Mouse (Mus musculus): ENCODE data around the gene Gm20388. TPM values are rescaled to one million over a fixed set of nuclear protein-coding genes. Genes with fewer than 3 reads are reported as not detected.
A peak's percentile ranks its signal among the peaks of the same experiment; 100 is the strongest.

The Gm20388 gene
- polyA plus RNA-seq, 1 experiment from 2014 or later: not detected

DNA sequence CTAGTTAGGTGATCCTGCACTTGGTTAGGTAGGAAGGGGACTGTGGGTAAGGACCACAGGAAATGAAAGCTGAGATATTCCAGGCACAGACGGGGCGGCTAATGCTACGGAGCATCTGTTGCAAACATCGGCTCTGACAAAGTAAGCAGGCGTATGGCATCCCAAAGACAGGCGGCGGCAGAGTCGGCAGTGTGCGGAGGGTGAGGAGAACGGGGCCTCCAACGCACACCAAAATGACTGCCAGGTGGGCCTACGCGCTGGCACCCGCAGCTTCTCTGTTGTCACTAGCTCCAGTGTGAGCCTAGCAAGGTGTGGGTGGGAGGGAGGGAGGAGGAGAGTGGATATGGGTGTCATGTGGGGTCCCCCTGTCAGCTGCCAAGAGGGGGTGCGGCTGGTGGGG is 2730.8 kb downstream of the Gm20388 start:
- no peak overlapping the region for H3K27ac ChIP-seq
- peaks cover 69% of the 10 kb centered on the region for H3K36me3 ChIP-seq (replicated peaks; ENCODE audit: control insufficient read depth, insufficient read depth)
- H3K9me3 ChIP-seq (ENCODE audit: control insufficient read depth, low read length): no peaks in the 10 kb centered on the region
- no peak overlapping the region for H3K4me3 ChIP-seq (replicated peaks; ENCODE audit: low read length)
- H3K4me1 ChIP-seq (replicated peaks; ENCODE audit: control insufficient read depth, insufficient read depth, low read length): peaks cover 6% of the 10 kb centered on the region; the same call in 1 of the 2 replicates
- no peak overlapping the region for H3K4me2 ChIP-seq (replicated peaks)
- no peaks in the 10 kb centered on the region for H3K27me3 ChIP-seq (ENCODE audit: control insufficient read depth, insufficient read depth, low read length)
- DNase-seq (ENCODE audit: low spot score): no peak
- no peak overlapping the region for H3K9ac ChIP-seq
- WGBS: 83% methylated on average over 15 of the region's 15 CpGs
- ATAC-seq (ENCODE audit: low FRiP score): no peak

DNA sequence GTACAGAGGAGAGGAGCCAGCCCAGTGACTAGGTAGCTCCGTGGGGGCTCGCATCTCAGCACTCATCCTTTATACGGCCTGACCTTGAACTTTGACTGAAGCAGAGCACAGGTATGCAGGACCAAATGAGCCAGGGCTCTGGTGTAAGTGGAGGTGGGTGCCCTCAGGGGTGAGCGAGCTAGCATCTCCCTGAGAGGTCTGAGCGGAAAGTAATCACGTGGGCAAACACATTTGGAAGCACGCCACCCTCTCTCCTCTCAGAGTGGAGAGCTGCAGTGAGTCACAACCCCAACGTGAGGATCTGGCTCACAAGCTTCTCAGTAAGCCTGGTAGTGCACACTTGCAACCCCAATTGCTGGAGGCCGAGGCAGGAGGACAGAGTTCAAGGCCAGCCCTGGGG is 2731.4 kb downstream of the Gm20388 start:
- DNase-seq (ENCODE audit: low spot score) (no peak), ATAC-seq (ENCODE audit: low FRiP score) (no peak)
- no peak overlapping the region for H3K4me3 ChIP-seq (replicated peaks; ENCODE audit: low read length)
- H3K4me2 ChIP-seq (replicated peaks): no peak overlapping the region
- H3K27ac ChIP-seq: no peak overlapping the region
- no peak overlapping the region for H3K9ac ChIP-seq
- no peaks in the 10 kb centered on the region for H3K27me3 ChIP-seq (ENCODE audit: control insufficient read depth, insufficient read depth, low read length)
- 76% methylated on average over 9 of the region's 9 CpGs for WGBS
- H3K36me3 ChIP-seq (replicated peaks; ENCODE audit: control insufficient read depth, insufficient read depth): peaks cover 70% of the 10 kb centered on the region
- H3K9me3 ChIP-seq (ENCODE audit: control insufficient read depth, low read length): no peaks in the 10 kb centered on the region
- H3K4me1 ChIP-seq (replicated peaks; ENCODE audit: control insufficient read depth, insufficient read depth, low read length): peaks cover 6% of the 10 kb centered on the region; the same call in 1 of the 2 replicates

DNA sequence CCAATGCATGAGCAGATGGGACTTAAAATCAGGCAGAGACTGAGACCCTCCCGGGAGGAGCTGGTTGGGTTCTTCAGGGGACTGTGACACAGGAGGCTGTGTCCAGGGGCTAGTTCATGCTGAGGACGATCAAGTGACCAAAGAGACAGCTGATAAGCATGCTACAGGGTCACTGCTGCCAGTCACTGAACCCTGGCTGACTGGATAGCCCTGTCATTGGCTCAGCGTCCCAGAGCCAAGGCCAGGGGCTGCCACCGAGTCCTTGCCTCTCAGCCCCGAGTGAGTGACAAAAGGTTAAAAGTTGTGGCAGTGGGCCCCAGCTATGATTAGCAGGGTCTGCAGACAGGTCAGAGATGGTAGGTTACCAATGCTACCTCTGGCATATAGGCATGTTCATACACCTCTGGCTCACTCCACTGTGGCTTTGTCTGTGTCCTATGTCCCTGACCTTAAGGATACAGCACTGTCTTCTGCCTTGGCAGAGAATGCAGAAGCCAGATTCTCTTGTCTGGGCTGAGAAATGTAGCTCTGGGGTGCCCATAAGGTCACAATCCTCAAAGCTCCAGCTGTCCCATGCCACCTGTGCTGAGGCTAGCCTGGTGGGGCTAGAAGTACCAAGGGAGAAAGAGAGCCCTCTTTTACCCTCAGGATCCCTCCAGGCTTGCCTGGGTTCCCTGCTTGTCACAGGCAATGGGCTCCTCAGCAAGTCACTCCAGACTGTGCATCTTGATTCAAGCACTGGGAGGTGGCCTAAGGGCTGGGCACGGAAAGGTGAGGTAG is 2733.7 kb downstream of the Gm20388 start:
- Histone ChIP-seq H3K4me1 (replicated peaks; ENCODE audit: control insufficient read depth, insufficient read depth, low read length) (no peaks in the 10 kb centered on the region; the same call in 1 of the 2 replicates), H3K36me3 (replicated peaks; ENCODE audit: control insufficient read depth, insufficient read depth) (peaks cover 74% of the 10 kb centered on the region), H3K4me2 (replicated peaks) (no peak overlapping the region), H3K27ac (no peak overlapping the region), H3K4me3 (replicated peaks; ENCODE audit: low read length) (no peak overlapping the region), H3K9ac (no peak overlapping the region), H3K27me3 (ENCODE audit: control insufficient read depth, insufficient read depth, low read length) (no peaks in the 10 kb centered on the region), H3K9me3 (ENCODE audit: control insufficient read depth, low read length) (no peaks in the 10 kb centered on the region)
- 74% methylated on average over 6 of the region's 6 CpGs for WGBS
- ATAC-seq (ENCODE audit: low FRiP score) (no peak), DNase-seq (ENCODE audit: low spot score) (no peak)

DNA sequence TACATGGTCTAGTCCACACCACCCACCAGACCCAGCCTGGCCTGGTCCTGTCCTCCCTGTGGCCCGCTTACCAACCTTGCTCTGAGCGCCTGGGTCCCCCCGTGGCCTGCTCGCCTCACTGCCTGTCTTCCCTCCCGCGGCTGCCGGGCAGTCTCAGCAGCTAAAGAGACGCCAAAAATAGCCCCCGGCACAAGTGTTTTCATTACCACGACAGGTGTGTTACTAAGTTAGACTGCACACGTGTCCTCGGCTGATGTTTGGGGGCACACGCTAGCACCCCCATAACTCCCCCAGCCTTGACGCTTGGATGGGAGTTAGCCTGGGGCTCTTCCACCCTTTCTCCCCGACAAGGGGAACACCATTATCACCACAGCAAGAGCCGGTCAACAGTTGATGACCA is 2735.7 kb downstream of the Gm20388 start:
- H3K4me2 ChIP-seq (replicated peaks): no peak overlapping the region
- H3K27me3 ChIP-seq (ENCODE audit: control insufficient read depth, insufficient read depth, low read length): no peaks in the 10 kb centered on the region
- 0 out of 2 replicates have a peak, but pooled peaks cover 5% of the 10 kb centered on the region for H3K4me1 ChIP-seq (replicated peaks; ENCODE audit: control insufficient read depth, insufficient read depth, low read length)
- no peak overlapping the region for H3K4me3 ChIP-seq (replicated peaks; ENCODE audit: low read length)
- H3K27ac ChIP-seq: no peak overlapping the region
- no peak overlapping the region for H3K9ac ChIP-seq
- peaks cover 68% of the 10 kb centered on the region for H3K36me3 ChIP-seq (replicated peaks; ENCODE audit: control insufficient read depth, insufficient read depth)
- ATAC-seq (ENCODE audit: low FRiP score): no peak
- no peaks in the 10 kb centered on the region for H3K9me3 ChIP-seq (ENCODE audit: control insufficient read depth, low read length)
- no peak for DNase-seq (ENCODE audit: low spot score)
- WGBS: 91% methylated on average over 16 of the region's 16 CpGs

DNA sequence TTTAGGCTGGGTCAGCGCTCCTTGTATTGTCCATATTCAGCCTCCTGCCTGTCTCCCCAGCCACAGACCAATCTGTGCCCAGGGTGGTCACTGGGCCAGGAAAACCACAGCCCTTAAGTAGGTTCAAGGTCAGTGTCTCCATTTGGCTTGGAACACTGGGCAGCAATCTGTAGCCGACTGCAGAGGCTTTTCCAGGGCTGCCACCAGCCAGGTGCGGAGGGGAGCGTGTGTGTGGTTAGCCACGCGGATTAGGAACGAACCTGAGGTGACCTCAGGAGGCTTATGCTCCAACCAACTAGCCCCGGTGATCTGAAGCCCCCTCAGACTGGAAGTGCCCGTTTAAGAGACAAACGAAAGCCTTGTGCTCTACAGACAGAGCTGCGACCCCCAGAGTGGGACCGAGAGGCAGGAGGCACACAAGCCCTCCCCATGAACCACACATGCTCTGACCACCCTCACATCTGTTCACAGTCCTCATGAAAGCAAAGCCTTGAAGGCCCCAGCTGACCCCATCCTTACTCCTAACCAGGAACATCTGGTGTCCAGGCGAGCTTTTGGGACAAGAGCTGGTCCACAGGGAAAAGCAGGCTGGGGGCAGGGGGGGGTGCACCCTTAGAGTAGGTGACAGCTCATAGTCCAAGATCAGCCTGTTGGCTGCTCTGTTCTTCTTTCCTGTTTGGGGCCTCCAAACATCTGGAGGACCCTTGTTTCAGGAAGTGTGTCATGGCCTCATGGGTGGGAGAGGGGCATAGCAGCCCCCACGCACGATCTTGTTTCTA is 2737.7 kb downstream of the Gm20388 start:
- Histone ChIP-seq H3K4me2 (replicated peaks) (no peak overlapping the region), H3K9ac (no peak overlapping the region), H3K4me3 (replicated peaks; ENCODE audit: low read length) (no peak overlapping the region), H3K27ac (no peak overlapping the region), H3K36me3 (replicated peaks; ENCODE audit: control insufficient read depth, insufficient read depth) (peaks cover 51% of the 10 kb centered on the region), H3K9me3 (ENCODE audit: control insufficient read depth, low read length) (no peaks in the 10 kb centered on the region), H3K27me3 (ENCODE audit: control insufficient read depth, insufficient read depth, low read length) (no peaks in the 10 kb centered on the region), H3K4me1 (replicated peaks; ENCODE audit: control insufficient read depth, insufficient read depth, low read length) (0 out of 2 replicates have a peak, but pooled peaks cover 12% of the 10 kb centered on the region)
- 78% methylated on average over 15 of the region's 15 CpGs for WGBS
- no peak for DNase-seq (ENCODE audit: low spot score)
- ATAC-seq (ENCODE audit: low FRiP score): no peak

DNA sequence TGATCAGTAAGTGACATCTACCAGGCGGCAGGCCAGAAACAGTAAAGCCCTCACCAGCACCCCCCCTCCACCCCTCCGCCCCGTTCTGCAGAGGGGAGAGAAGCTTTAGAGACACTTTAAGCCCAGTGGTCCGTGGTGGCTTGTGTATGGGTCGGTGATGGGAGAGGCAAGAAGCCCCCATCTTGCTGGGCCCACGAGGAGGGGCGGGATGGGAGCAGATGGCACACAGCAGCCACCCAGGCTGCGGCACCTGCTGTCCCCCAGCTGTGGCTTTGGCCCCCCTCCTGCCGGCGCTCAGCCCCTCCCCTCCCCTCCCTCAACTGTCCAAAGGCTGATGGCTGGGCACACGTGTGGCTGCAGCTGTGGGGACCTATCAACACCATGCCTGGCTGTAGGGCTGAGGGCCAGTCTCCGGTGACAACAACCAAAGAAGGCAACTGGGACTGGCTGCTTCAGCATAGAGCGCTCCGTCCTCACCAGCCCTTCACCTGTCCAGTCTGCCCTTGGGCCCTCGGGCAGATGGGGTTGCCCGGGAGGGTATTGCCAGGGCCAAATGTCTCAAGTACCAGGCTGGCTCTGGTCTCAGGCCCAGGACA is 2740.8 kb downstream of the Gm20388 start:
- Histone ChIP-seq H3K4me3 (replicated peaks; ENCODE audit: low read length) (no peak overlapping the region), H3K27ac (no peak overlapping the region), H3K9me3 (ENCODE audit: control insufficient read depth, low read length) (no peaks in the 10 kb centered on the region), H3K4me1 (replicated peaks; ENCODE audit: control insufficient read depth, insufficient read depth, low read length) (peaks cover 26% of the 10 kb centered on the region), H3K9ac (no peak overlapping the region), H3K36me3 (replicated peaks; ENCODE audit: control insufficient read depth, insufficient read depth) (peaks cover 32% of the 10 kb centered on the region), H3K27me3 (ENCODE audit: control insufficient read depth, insufficient read depth, low read length) (no peaks in the 10 kb centered on the region), H3K4me2 (replicated peaks) (no peak overlapping the region)
- ATAC-seq (ENCODE audit: low FRiP score) (0 out of 2 replicates have a peak, but pooled peaks have one; percentile 31), DNase-seq (ENCODE audit: low spot score) (no peak)
- 47% methylated on average over 15 of the region's 16 CpGs for WGBS

DNA sequence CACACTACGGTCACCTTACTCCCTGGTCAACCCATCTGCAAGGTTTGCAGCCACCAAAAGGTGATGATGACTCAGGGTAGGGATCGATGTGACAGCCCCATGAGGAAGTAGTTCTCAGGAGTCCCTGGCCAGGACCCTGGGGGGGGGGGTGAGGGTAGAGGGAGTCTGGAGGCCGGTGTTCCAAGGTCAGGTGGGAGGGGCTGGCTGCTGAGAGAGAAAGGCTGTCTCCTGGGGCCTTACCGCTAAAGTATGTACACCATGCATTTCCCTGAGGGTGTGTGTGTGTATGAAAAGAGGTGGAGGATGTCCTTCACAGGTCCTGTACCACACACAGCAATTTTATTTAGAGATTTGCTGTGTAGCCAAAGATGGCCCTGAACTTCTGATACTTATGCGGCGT is 2742.0 kb downstream of the Gm20388 start:
- H3K9me3 ChIP-seq (ENCODE audit: control insufficient read depth, low read length): no peaks in the 10 kb centered on the region
- no peak overlapping the region for H3K4me2 ChIP-seq (replicated peaks)
- no peak overlapping the region for H3K9ac ChIP-seq
- WGBS: 71% methylated on average over 6 of the region's 6 CpGs
- no peak for ATAC-seq (ENCODE audit: low FRiP score)
- DNase-seq (ENCODE audit: low spot score): no peak
- H3K4me3 ChIP-seq (replicated peaks; ENCODE audit: low read length): no peak overlapping the region
- H3K4me1 ChIP-seq (replicated peaks; ENCODE audit: control insufficient read depth, insufficient read depth, low read length): peaks cover 26% of the 10 kb centered on the region
- no peaks in the 10 kb centered on the region for H3K27me3 ChIP-seq (ENCODE audit: control insufficient read depth, insufficient read depth, low read length)
- no peak overlapping the region for H3K27ac ChIP-seq
- H3K36me3 ChIP-seq (replicated peaks; ENCODE audit: control insufficient read depth, insufficient read depth): peaks cover 21% of the 10 kb centered on the region

DNA sequence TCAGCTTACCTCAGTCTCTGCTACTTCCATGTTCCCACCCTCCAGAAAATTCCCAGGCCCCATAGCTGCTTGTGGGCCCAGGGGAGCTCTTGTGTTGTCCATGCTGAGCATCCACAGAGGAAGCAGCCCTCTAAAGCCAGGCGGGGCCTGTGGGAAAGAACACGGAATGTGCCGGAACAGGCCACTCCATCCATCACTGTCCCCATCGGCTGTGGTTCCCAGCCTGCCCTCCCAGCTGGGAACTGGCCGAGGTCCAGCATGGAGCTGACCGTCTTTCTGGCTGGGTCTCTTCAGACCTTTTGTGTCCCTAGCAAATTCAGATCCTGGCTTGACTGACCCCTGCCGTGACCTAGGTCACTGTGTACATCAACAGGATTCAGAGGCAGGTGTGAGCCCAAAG is 2744.1 kb downstream of the Gm20388 start:
- Histone ChIP-seq H3K4me1 (replicated peaks; ENCODE audit: control insufficient read depth, insufficient read depth, low read length) (peaks cover 32% of the 10 kb centered on the region), H3K27me3 (ENCODE audit: control insufficient read depth, insufficient read depth, low read length) (no peaks in the 10 kb centered on the region), H3K4me2 (replicated peaks) (no peak overlapping the region), H3K9me3 (ENCODE audit: control insufficient read depth, low read length) (no peaks in the 10 kb centered on the region), H3K36me3 (replicated peaks; ENCODE audit: control insufficient read depth, insufficient read depth) (peaks cover under 1% of the 10 kb centered on the region; the same call in 1 of the 2 replicates), H3K4me3 (replicated peaks; ENCODE audit: low read length) (no peak overlapping the region), H3K9ac (no peak overlapping the region), H3K27ac (no peak overlapping the region)
- DNase-seq (ENCODE audit: low spot score) (no peak), ATAC-seq (ENCODE audit: low FRiP score) (no peak)
- WGBS: 37% methylated on average over 7 of the region's 7 CpGs
